Mouse (Mus musculus): Measurements from ENCODE around the gene Ms4a4d. TPM values are rescaled to one million over a fixed set of nuclear protein-coding genes. Genes with fewer than 3 reads are reported as not detected.

Gene Ms4a4d
- 25.1 TPM for polyA plus RNA-seq (2015; fragmentation: Illumina TruSeq; extraction: RNeasy Lipid Tissue Mini Kit (QIAGEN cat#74804); ENCODE audit: insufficient read depth, low replicate concordance)

GRCm38 (mm10) chr19:11536593-11536992 is at the start of gene Ms4a4d:
Ms4a4d (plus strand) TSS chr19:11536801.

GRCm38 (mm10) chr19:11516246-11516645 is 20.4 kb upstream of the Ms4a4d start, which contains the start of gene Ms4a6b:
Ms4a6b (plus strand) TSS chr19:11516512.

GRCm38 (mm10) chr19:11604603-11605002 is 68.0 kb downstream of the Ms4a4d start, which contains the start of gene Ms4a6d:
Ms4a6d (minus strand) TSS chr19:11604849.

Other genes starting within 250 kb of the Ms4a4d start
- gene Ms4a14, start 222.3 kb upstream of the Ms4a4d start, polyA plus RNA-seq (2015; fragmentation: Illumina TruSeq; extraction: RNeasy Lipid Tissue Mini Kit (QIAGEN cat#74804); ENCODE audit: insufficient read depth, low replicate concordance) = 3.4 TPM
- gene Ms4a7, start 200.7 kb upstream of the Ms4a4d start, polyA plus RNA-seq (2015; fragmentation: Illumina TruSeq; extraction: RNeasy Lipid Tissue Mini Kit (QIAGEN cat#74804); ENCODE audit: insufficient read depth, low replicate concordance) = 27.2 TPM
- gene Ms4a4a, start 161.3 kb upstream of the Ms4a4d start, polyA plus RNA-seq (2015; fragmentation: Illumina TruSeq; extraction: RNeasy Lipid Tissue Mini Kit (QIAGEN cat#74804); ENCODE audit: insufficient read depth, low replicate concordance) = 8.1 TPM
- gene Ms4a4c, start 132.0 kb upstream of the Ms4a4d start, polyA plus RNA-seq (2015; fragmentation: Illumina TruSeq; extraction: RNeasy Lipid Tissue Mini Kit (QIAGEN cat#74804); ENCODE audit: insufficient read depth, low replicate concordance) = 282 TPM
- gene Ms4a4b, start 93.2 kb upstream of the Ms4a4d start, polyA plus RNA-seq (2015; fragmentation: Illumina TruSeq; extraction: RNeasy Lipid Tissue Mini Kit (QIAGEN cat#74804); ENCODE audit: insufficient read depth, low replicate concordance) = 535 TPM
- gene Ms4a6c, start 67.4 kb upstream of the Ms4a4d start, polyA plus RNA-seq (2015; fragmentation: Illumina TruSeq; extraction: RNeasy Lipid Tissue Mini Kit (QIAGEN cat#74804); ENCODE audit: insufficient read depth, low replicate concordance) = 131 TPM
- 245 TPM for gene Gm8369, start 50.9 kb upstream of the Ms4a4d start, polyA plus RNA-seq (2015; fragmentation: Illumina TruSeq; extraction: RNeasy Lipid Tissue Mini Kit (QIAGEN cat#74804); ENCODE audit: insufficient read depth, low replicate concordance)
- gene Ms4a6b, start 20.3 kb upstream of the Ms4a4d start, polyA plus RNA-seq (2015; fragmentation: Illumina TruSeq; extraction: RNeasy Lipid Tissue Mini Kit (QIAGEN cat#74804); ENCODE audit: insufficient read depth, low replicate concordance) = 285 TPM
- 11.1 TPM for gene Ms4a6d, start 68.0 kb downstream of the Ms4a4d start, polyA plus RNA-seq (2015; fragmentation: Illumina TruSeq; extraction: RNeasy Lipid Tissue Mini Kit (QIAGEN cat#74804); ENCODE audit: insufficient read depth, low replicate concordance)
- 2.0 TPM for gene Ms4a2, start 86.9 kb downstream of the Ms4a4d start, polyA plus RNA-seq (2015; fragmentation: Illumina TruSeq; extraction: RNeasy Lipid Tissue Mini Kit (QIAGEN cat#74804); ENCODE audit: insufficient read depth, low replicate concordance)
- gene Ms4a3, start 104.0 kb downstream of the Ms4a4d start, polyA plus RNA-seq (2015; fragmentation: Illumina TruSeq; extraction: RNeasy Lipid Tissue Mini Kit (QIAGEN cat#74804); ENCODE audit: insufficient read depth, low replicate concordance) = 0.83 TPM
- 1.3 TPM for gene Oosp2, start 123.8 kb downstream of the Ms4a4d start, polyA plus RNA-seq (2015; fragmentation: Illumina TruSeq; extraction: RNeasy Lipid Tissue Mini Kit (QIAGEN cat#74804); ENCODE audit: insufficient read depth, low replicate concordance)
- gene Oosp1, start 154.3 kb downstream of the Ms4a4d start, polyA plus RNA-seq (2015; fragmentation: Illumina TruSeq; extraction: RNeasy Lipid Tissue Mini Kit (QIAGEN cat#74804); ENCODE audit: insufficient read depth, low replicate concordance) = 8.4 TPM
- gene Oosp3, start 160.3 kb downstream of the Ms4a4d start, polyA plus RNA-seq (2015; fragmentation: Illumina TruSeq; extraction: RNeasy Lipid Tissue Mini Kit (QIAGEN cat#74804); ENCODE audit: insufficient read depth, low replicate concordance) = not detected
- not detected for gene Gif, start 210.8 kb downstream of the Ms4a4d start, polyA plus RNA-seq (2015; fragmentation: Illumina TruSeq; extraction: RNeasy Lipid Tissue Mini Kit (QIAGEN cat#74804); ENCODE audit: insufficient read depth, low replicate concordance)
- gene Mrpl16, start 233.6 kb downstream of the Ms4a4d start, polyA plus RNA-seq (2015; fragmentation: Illumina TruSeq; extraction: RNeasy Lipid Tissue Mini Kit (QIAGEN cat#74804); ENCODE audit: insufficient read depth, low replicate concordance) = 31.9 TPM